Mouse (Mus musculus) heart, embryonic 14.5 days (tissue): ENCODE data around the gene Prg4. TPM values are rescaled to one million over a fixed set of nuclear protein-coding genes. Genes with fewer than 3 reads are reported as not detected.

Source experiments
- ATAC-seq: fragments of 200-750 bp; cut with Nextera tagmentation; 2 replicates; pipeline ENCODE4 v1.8.0; 2017; ENCODE audit warnings: low read depth, moderate TSS enrichment; ENCODE audit not compliant: insufficient number of reproducible peaks, insufficient read depth, low FRiP score
- H3K27ac ChIP-seq, 2 experiments: fragments of 200-500 bp in 1 of 2; fragments of 300-500 bp in 1 of 2; sonication (generic) in 1 of 2; replicated peaks in 1 of 2; 2 replicates each; pipeline ENCODE4 v1.5.1; 2012 to 2014; ENCODE audit warnings: low read depth in 2 of 2, low read length in 2 of 2, control low read depth in 1 of 2, mild to moderate bottlenecking in 1 of 2, mixed read lengths in 1 of 2; ENCODE audit not compliant: control insufficient read depth in 1 of 2, insufficient read depth in 1 of 2
- H3K27me3 ChIP-seq: fragments of 300-500 bp; sonication (generic); 2 replicates; pipeline ENCODE4 v1.6.1; 2014; ENCODE audit warnings: mild to moderate bottlenecking, low read length, control low read depth; ENCODE audit not compliant: control insufficient read depth, insufficient read depth
- H3K36me3 ChIP-seq: fragments of 300-500 bp; sonication (generic); 2 replicates; pipeline ENCODE4 v1.6.1; 2014; ENCODE audit warnings: mild to moderate bottlenecking, control low read depth, low read length, mixed read lengths; ENCODE audit not compliant: control insufficient read depth, insufficient read depth
- H3K4me1 ChIP-seq, 2 experiments: fragments of 200-500 bp in 1 of 2; fragments of 300-500 bp in 1 of 2; sonication (generic) in 1 of 2; 2 replicates each; pipeline ENCODE4 v1.6.1; 2012 to 2014; ENCODE audit warnings: low read length in 2 of 2, control low read depth in 1 of 2, mixed read lengths in 1 of 2; ENCODE audit not compliant: control insufficient read depth in 2 of 2, insufficient read depth in 2 of 2
- H3K4me2 ChIP-seq: fragments of 300-500 bp; sonication (generic); 2 replicates; pipeline ENCODE4 v1.6.1; 2014; ENCODE audit warnings: mild to moderate bottlenecking, low read length
- H3K4me3 ChIP-seq, 2 experiments: fragments of 200-500 bp in 1 of 2; fragments of 300-500 bp in 1 of 2; sonication (generic) in 1 of 2; 2 replicates each; pipeline ENCODE4 v1.5.1; 2012 to 2014; ENCODE audit warnings: low read length in 2 of 2, mild to moderate bottlenecking in 2 of 2, control low read depth in 1 of 2, low read depth in 1 of 2, moderate library complexity in 1 of 2; ENCODE audit not compliant: control insufficient read depth in 1 of 2, insufficient read depth in 1 of 2
- H3K9ac ChIP-seq: fragments of 300-500 bp; sonication (generic); 2 replicates; pipeline ENCODE4 v1.6.1; 2014; ENCODE audit warnings: mild to moderate bottlenecking, low read length
- H3K9me3 ChIP-seq: fragments of 300-500 bp; sonication (generic); 2 replicates; pipeline ENCODE4 v1.6.1; 2016; ENCODE audit warnings: low read length, control low read depth; ENCODE audit not compliant: control insufficient read depth
- WGBS: fragments of 180-500 bp; shearing (Covaris S2); extraction: QIAGEN DNeasy Blood & Tissue Kit; methylation state at CpG from one replicate; pipeline ENCODE4 v1.1.7; 2014; 5-methylcytosine and 5-hydroxymethylcytosine counted together
- polyA plus RNA-seq: library from polyadenylated mRNA; unstranded; fragments of >200 nt; fragmentation: Nextera tagmentation; extraction: Ambion mirVana; gene quantifications from 2 replicates; pipeline ENCODE4 v1.2.1, GENCODE M21; 2014

The Prg4 gene
- polyA plus RNA-seq, 1 experiment from 2014 or later = 0.47 TPM

- Histone ChIP-seq H3K9ac (no peak overlapping the region), H3K27ac (no peak overlapping the region), H3K4me2 (no peak overlapping the region), H3K9me3 (no peaks in the 10 kb centered on the region), H3K4me3 (no peak overlapping the region), H3K27me3 (no peaks in the 10 kb centered on the region), H3K4me1 (no peaks in the 10 kb centered on the region), H3K36me3 (peaks cover 90% of the 10 kb centered on the region)
- ATAC-seq = no peak
- WGBS = 45% methylated on average over 9 of the region's 9 CpGs
Observed at GRCm38 (mm10) chr1:150407285-150407684, 58.7 kb downstream of the Prg4 start.

DNA sequence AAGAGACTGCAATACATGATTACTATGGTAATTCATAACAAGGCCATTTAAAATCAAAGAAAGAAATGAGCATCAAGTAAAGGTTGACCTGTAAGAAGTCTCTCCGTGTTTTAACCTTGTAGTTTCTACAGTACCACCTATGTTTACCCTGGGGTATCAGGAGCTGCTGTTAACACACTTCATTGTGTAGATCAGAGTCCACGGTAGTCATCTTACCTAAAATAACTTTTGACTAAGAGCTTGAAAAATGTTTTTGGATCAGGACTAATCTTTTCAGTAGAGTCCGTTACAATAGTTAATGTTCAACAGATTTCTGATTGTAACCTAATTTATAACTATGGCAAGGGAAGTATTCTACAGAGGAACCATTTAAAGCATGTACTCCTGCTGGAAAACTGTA, 61.4 kb downstream of the Prg4 start:
- no peak overlapping the region for H3K9ac ChIP-seq
- 45% methylated on average over 3 of the region's 3 CpGs for WGBS
- no peaks in the 10 kb centered on the region for H3K9me3 ChIP-seq
- H3K27ac ChIP-seq = no peak overlapping the region
- H3K27me3 ChIP-seq = no peaks in the 10 kb centered on the region
- no peak overlapping the region for H3K4me2 ChIP-seq
- H3K4me3 ChIP-seq = no peak overlapping the region
- no peak for ATAC-seq
- no peaks in the 10 kb centered on the region for H3K4me1 ChIP-seq
- H3K36me3 ChIP-seq = peaks cover 87% of the 10 kb centered on the region

- no peak for ATAC-seq
Observed at GRCm38 (mm10) chr1:150403914-150404313, 62.1 kb downstream of the Prg4 start.

More at GRCm38 (mm10) chr1:150403914-150404313, 62.1 kb downstream of the Prg4 start:
- H3K4me3 ChIP-seq = no peak overlapping the region
- H3K4me1 ChIP-seq = no peaks in the 10 kb centered on the region
- H3K36me3 ChIP-seq = peaks cover 86% of the 10 kb centered on the region
- no peaks in the 10 kb centered on the region for H3K9me3 ChIP-seq
- H3K27me3 ChIP-seq = no peaks in the 10 kb centered on the region
- no peak overlapping the region for H3K4me2 ChIP-seq
- H3K27ac ChIP-seq = no peak overlapping the region
- WGBS = 90% methylated on average over 3 of the region's 3 CpGs
- H3K9ac ChIP-seq = no peak overlapping the region

Other genes starting within 250 kb of the Prg4 start
- gene Pdc, start 146.7 kb downstream of the Prg4 start, polyA plus RNA-seq = not detected in 2 replicates
- gene Tpr, start 73.3 kb downstream of the Prg4 start, polyA plus RNA-seq = 133 and 134 TPM in 2 replicates
- gene Odr4, start 73.1 kb downstream of the Prg4 start, polyA plus RNA-seq = 37.8 and 43.1 TPM in 2 replicates